Mouse (Mus musculus) brain, embryonic 14.5 days (tissue): ENCODE results near the gene Zfp92.

Source experiments
- CTCF ChIP-seq: fragments of 200-500 bp; IDR thresholded peaks from 2 replicates; pipeline ENCODE4 v1.5.1; 2012; ENCODE audit warnings: inconsistent platforms, mild to moderate bottlenecking, moderate library complexity, borderline replicate concordance; ENCODE audit not compliant: insufficient read depth, insufficient read length; ENCODE audit errors: extremely low read depth
- POLR2A ChIP-seq: fragments of 200-500 bp; IDR thresholded peaks from 2 replicates; pipeline ENCODE4 v1.6.1; 2012; ENCODE audit warnings: mild to moderate bottlenecking, inconsistent platforms, borderline replicate concordance; ENCODE audit not compliant: poor library complexity, insufficient read depth, insufficient read length, severe bottlenecking; ENCODE audit errors: extremely low read depth

GRCm38 (mm10) chrX:73476621-73477020 is 65.7 kb downstream of the Zfp92 start:
- no peak for TF ChIP-seq CTCF
- no peak for TF ChIP-seq POLR2A
